Mouse (Mus musculus) layer of hippocampus, adult 18-20 months (tissue): Measurements from ENCODE around the gene Nhsl1. TPM values are rescaled to one million over a fixed set of nuclear protein-coding genes. Genes with fewer than 3 reads are reported as not detected.
"Not testable (repeated sequence)": the region's sequence is repeated elsewhere in the genome, so short reads cannot be mapped to it uniquely, and the experiment has no call there.

Experiments used
- DNase-seq, 2 experiments: peaks; one replicate each; pipeline ENCODE4 v3.0.0; 2022; ENCODE audit warnings: low spot score in 2 of 2
- total RNA-seq, 2 experiments: library from RNA; stranded (reverse); gene quantifications; 2 replicates each; pipeline ENCODE4 v1.2.3; 2021

The Nhsl1 gene
- total RNA-seq, 2 experiments from 2014 or later, result 43.8 to 45.4 TPM

DNA sequence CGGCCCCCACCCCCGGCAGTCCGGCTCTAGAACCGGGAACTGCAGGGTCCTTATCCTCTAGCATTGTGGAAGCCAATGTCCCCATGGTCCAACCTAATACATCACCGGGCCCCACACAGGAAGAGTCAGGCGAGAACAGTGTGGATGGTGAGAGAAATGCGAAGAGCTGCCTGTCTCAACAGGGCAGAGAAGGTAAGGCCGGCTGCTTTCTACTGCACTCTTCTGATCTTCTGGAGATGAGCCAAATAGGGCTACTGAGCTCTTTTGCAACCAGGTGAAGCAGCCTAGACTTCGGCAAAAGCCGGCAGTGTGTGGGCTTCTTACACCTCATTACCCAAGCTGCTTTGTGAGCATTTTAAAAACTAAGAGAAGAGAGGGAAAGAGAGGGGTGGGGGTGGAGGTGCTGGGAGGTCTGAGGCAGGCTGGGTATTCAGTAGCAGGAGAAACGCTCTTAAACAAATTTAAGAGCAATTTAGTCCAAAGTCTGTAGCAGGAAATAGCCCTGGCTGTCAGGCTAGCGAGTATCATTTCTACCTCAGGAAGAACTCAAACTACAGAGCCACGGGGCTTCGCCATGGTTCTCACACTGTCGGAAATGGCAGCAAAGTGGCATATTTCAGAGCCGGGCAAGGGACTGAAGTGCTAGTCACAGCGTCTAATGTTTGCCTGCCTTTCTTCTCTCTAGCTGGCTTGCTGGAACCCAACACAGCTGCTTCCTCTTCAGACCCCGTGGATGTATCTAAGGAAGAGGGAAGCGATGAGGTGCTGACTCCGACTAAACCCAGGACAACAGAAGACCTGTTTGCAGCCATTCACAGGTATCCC lies 208.3 kb downstream of the Nhsl1 start:
- DNase-seq, result peak in 1 of 2 experiments; percentile 43

DNA sequence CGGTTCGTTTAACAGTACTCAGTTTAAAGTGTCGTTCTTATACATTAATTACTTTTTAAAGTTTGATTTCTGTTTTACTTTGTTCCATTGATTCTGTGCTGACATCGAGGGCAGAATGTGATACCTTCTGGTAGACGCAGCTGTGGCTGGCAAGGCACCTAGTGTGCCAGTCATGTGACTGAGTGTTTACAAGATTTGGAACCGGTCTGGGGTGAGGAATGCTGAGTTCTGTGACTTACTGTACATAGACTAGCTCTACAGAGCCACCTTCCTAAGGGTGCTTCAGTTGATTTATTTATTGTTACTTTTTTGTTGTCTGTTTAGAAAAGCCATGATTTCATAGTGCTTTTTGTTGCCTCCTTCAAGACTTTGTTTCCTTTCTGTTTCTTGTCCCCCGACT lies 209.0 kb downstream of the Nhsl1 start:
- peak in 1 of 2 experiments; percentile 57 for DNase-seq

GRCm38 (mm10) chr10:18528475-18528874 lies 209.7 kb downstream of the Nhsl1 start:
- DNase-seq, result peak in 1 of 2 experiments; percentile 82

- DNase-seq, result no peak
Observed at GRCm38 (mm10) chr10:18529177-18529576, 210.4 kb downstream of the Nhsl1 start.

DNA sequence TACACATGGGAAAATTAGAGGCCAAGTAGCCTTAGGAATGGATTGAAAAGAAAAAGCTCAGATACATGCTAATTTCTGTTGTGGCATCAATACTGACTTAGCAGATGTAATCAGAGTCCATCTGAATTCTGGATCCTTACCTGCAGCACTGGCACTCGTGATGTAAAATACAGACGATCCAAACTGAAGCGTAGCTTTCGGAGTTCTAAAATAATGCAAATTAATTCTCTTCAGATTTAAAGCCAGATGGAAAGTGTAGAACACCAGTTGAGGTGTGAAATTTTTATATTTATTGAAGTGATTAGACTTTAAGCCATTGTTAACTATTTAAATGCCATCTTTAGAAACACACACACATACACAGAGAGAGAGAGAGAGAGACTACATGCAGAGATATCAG lies 211.4 kb downstream of the Nhsl1 start:
- no peak for DNase-seq

DNA sequence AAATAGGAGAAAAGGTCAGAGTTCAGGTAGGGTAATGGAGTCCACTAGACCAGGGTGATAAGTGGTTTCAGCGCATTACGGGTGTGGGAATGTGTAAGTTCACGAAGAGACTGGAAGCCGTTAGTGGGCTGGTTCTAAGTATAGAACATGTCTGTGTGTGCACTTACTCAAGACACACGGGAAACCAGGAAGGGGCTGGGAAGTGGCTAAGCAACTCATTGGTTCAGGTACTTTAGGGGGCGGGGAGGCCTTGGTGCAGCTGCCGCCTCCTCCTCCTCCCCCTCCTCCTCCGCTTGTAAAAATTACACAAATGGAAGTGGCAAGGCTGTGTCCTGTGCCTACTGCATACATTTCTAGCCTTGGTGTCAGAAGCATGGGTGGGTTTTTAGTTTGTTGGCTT lies 213.5 kb downstream of the Nhsl1 start:
- no peak for DNase-seq

DNA sequence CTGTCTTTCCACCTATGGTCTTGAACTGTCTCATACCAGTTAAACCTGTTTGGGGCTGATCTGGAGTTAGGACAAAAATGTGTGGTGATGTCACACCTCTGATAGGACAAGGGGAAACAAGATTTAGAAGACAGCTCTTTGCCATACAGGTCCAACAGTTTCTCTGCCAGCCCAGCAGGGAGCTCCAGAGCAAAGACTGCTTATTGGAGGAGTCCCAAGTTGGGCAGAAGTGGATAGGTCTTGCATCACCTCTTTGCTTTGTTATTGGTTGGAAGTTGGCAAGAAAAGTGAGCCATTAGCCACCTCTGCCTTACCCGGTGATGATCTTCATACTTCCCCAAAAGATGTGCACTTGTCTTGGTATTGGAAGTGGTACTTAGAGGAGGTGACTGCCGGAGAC lies 218.1 kb downstream of the Nhsl1 start:
- DNase-seq, result no peak

GRCm38 (mm10) chr10:18545309-18545708 lies 226.5 kb downstream of the Nhsl1 start:
- DNase-seq, result no peak

DNA sequence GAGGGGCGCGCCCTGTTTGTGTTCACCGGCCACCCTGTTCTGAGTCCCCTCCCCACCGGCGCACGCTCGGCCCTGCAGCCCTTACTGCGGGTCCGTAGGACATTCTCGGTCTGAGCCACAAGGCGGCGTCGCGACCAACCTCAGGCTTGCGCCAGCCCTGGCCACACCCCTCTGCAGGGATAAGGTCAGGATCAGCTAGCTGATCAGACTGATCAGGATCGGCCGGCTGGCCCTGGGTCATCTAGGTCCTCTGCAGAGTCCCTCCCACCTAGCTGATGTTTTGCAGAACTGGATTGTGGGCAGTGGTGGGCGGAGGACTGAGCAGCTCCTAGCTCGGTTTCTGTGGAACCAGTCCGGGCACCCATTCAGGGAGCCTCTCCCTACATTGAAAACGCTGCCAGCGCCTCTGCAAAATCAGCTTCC lies 227.0 kb downstream of the Nhsl1 start, which contains the start of gene Hebp2:
Gene Hebp2, minus strand, starts transcription at position 264 of the 423 bp plus-strand sequence.
- peak in 1 of 2 experiments; percentile 64 for DNase-seq

DNA sequence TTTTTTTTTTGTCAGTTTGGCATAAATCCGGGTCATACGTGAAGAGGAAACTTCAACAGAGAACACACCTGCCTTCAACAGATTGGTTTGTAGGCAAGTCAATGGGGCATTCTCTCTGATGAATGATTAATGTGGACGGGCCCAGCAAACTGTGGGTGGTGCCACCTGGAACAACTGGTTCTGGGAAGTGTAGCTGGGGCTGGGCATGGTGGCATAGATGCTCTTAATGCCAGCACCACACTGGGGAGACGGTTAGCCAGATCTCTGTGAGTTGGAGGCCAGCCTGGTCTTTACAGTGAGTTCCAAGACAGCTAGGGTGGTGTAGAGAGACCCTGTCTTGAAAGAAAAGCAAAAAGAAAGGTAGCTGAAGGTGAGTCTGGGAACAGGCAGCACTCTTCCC lies 228.6 kb downstream of the Nhsl1 start:
- no peak for DNase-seq

GRCm38 (mm10) chr10:18549321-18550216 lies 230.8 kb downstream of the Nhsl1 start:
- DNase-seq, result peak in 1 of 2 experiments; percentile 36

DNA sequence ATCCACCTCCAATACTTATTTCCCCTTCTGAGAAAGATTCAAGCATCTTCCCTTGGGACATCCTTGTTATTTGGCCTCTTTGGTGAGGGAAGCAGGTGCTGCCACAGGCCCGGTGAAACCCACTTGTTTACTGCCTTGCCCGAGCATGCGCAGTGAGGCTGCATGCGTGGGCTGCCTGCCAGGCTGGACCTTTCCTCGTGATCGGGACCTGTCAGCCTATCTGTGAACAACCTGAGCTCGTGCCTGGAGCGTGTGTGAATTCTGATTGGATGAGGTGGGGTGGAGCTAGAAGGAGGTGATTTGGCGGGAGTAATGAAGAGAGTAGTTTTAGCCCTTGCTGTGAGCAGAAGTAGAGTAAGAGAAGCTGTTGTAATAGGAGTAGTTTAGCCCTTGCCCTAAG lies 240.3 kb downstream of the Nhsl1 start:
- not testable (repeated sequence) for DNase-seq

DNA sequence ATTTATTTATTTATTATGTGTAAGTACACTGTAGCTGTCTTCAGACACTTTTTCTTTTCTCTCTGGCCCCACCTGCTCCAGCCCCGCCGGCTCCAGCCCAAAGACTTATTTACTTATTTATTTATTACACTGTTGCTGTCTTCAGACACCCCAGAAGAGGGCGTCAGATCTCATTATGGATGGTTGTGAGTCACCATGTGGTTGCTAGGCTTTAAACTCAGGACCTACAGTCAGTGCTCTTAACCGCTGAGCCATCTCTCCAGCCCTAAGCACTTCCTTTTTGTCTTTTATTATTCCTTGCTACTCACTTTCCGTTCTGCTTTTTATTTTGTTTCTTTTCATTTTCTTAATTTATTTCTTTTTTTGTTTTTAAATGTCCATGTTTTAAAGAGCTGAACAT lies 242.7 kb downstream of the Nhsl1 start:
- no peak for DNase-seq

DNA sequence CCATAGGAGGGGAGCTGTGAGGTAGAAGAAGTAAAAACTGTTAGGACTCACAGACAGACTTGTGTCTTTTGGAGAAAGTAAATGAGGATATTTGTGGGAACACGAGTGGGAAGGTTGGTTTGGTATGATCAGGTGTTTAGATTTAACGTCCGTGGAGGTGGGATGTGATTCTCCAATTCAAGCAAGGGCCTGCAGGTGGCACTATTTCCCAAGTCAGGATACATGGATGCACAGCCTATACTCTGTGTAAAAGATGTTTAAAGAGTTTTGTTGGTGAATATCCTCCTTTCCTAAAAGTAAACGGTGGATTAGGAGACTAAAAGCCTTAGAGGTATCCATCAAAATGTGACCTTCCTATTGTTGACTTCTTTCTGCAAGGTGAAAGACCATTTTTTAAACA lies 244.2 kb downstream of the Nhsl1 start:
- DNase-seq, result peak in 1 of 2 experiments; percentile 78

- no peak for DNase-seq
Observed at GRCm38 (mm10) chr10:18572581-18572980, 253.8 kb downstream of the Nhsl1 start.

Other genes starting within 250 kb of the Nhsl1 start
- under 1 TPM; 0.13 to 0.35 TPM for gene Ect2l, start 108.1 kb upstream of the Nhsl1 start, total RNA-seq
- gene Ccdc28a, start 84.0 kb upstream of the Nhsl1 start, total RNA-seq, result 10 to 100 TPM; 35.2 to 36.6 TPM
- gene Hebp2, start 227.1 kb downstream of the Nhsl1 start, total RNA-seq, result 1 to 10 TPM; 3.4 to 4.2 TPM